Mouse (Mus musculus) left cerebral cortex, adult 9 months (tissue): ENCODE measurements at regions not wholly inside any gene's neighbourhood (a gene's known extent, or its start where the extent isn't known, plus 50 kb on each side); places are given as distances from the start of the nearest gene placed in this dataset.

Experiments
- DNase-seq, 2 experiments: peaks; one replicate each; pipeline ENCODE4 v3.0.0; 2022; ENCODE audit warnings: low spot score in 2 of 2

DNA sequence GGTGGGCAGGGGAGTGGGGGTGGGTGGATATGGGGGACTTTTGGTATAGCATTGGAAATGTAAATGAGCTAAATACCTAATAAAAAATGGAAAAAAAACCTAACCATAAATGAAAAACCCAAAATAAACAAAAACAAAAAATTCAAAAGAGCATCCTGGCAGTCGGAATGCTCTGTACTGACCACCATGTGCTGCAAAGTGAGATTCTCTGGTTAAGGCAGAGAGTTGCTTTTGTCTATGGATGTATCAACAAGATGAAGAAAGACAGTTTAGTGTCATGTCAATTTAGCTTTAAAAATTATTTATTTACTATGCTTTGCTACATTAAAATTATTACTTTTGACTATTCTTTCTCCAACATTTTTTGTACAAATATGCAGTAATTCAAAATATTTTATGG lies 88.5 kb downstream of the E330014E10Rik start:
- DNase-seq, result no peak

DNA sequence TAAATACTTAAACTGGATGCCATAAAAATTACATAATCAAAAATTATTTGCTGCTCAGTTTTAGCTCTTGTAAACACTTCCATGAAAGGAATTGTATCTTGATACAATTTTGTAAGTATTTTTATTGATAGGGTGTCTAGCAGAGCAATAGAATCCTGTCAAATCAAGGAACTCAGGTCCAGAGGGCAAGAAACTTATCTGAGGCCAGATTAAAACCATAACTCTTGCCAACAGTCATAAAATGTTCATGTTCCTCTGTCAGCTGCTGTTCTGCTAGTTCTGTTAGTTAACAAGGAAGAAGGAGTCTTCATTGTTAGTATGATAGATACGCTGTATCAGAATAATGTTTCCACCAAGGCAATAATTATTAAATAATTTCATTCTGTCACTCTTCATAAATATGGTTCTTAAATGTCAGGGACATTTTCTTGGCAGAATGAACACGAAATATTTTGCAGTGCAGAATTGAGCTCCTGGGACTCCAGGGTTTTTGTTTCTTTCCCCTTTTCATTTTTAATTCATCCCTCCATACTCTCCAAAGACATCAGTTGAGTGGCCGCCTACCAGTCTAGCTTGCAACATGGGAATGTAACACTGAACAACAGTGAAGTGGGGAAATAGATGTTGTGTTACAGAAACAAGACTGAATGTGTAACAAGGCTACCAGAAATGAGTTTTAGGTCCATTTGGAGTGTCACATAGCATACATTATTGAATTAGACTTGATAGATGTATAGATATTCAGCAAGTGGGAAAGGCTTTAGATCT lies 89.1 kb downstream of the E330014E10Rik start:
- no peak for DNase-seq

GRCm38 (mm10) chr5:95865516-95865915 lies 89.7 kb downstream of the E330014E10Rik start:
- no peak for DNase-seq

DNA sequence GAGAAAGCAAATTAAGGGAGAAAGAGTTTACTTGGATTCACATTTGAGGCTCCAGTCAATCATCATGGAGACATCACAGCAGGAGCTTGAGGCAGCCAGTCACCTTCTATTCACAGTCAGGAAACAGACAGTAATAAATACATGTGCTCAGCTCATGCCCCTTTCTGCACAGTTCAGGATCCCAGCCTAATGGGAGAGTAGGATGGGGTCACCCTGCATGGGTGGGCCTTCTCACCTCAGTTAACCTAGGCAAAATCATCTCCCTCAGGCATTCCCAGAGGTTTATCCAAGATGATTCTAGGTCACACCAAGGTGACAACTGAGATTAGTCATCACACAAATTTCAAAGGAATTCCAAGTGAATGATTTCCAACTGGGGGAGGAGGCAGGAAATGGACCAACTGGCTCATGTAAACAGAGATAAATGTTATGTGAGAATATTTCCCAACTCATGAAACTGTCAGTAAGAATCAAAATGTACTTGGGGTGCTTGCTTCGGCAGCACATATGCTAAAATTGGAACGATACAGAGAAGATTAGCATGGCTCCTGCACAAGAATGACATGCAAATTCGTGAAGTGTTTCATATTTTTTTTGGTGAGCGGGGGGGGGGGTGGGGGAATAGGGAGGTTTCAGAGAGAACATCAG lies 89.8 kb upstream of the Cxcl13 start:
- no peak for DNase-seq

DNA sequence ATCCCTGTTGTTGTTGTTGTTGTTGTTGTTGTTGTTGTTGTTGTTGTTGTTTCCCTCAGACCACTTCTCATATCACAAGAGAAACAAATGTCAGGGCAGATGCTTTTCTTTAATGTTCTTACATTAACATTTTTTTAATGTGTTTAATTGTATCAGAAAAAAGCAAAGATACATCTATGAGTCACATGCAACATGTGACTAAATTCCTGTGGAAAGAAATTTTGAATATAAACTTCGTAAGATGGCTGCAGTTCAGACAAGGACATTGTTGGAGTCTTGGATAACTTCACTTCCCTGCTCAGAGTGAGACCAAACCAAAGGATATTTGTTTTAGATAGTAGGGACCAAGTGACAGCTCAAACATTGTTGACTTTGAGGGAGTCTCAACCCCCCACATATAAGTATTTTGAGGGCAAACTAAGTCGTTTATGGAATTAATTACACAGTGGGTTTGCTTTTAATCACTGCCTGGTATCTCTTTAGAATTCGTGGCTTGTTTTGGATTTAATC lies 86.4 kb upstream of the Cxcl13 start:
- DNase-seq, result no peak

DNA sequence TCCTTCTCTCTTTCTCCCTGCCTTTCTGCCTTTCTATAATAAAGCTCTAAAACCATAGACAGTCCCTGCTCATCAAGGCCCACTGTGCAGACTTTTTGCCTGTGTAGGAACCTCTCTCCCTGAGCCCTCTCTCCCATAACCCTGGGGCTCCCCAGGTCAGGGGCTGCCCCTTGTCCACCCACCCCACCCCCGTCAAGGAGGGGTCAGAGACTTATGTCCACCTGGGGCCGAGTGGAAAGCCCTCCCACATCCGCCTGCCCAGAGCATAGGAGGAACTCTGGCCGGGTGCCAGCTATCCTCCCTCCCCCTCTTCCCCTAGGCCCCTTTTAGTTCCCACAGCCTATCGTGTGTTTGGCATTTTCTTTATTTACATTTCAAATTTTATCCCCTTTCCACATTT lies 81.8 kb upstream of the Cxcl13 start:
- no peak for DNase-seq

DNA sequence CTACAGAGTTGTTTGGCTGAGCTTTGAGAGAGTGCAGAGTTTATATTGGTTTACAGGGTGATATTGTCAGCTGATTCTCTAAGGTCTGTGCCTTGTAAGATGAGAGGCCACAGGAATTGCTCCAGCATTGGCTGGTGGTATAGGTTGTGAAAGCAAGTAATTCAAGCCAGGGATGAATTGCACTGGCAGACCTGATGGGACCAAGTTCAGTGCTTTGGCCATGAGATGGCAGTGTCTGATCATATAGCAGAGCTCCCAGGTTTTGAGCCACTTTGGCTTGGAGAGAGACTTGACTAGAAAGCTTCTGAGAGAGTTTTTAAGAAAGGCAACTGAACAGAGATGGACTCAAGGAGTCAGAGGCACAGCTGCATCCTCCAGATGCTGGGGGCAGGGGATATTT lies 75.8 kb upstream of the Cxcl13 start:
- peak; percentile 35 to 75 for DNase-seq
